Mouse (Mus musculus) CH12.LX (cell line): Measurements from ENCODE around the gene Cdk14. TPM values are rescaled to one million over a fixed set of nuclear protein-coding genes. Genes with fewer than 3 reads are reported as not detected.

Experiments used
- DNase-seq: peaks from one replicate; pipeline ENCODE4 v3.0.0-alpha.2; 2013; ENCODE audit errors: extremely low read depth
- H3K27ac ChIP-seq: 2 replicates; pipeline ENCODE4 v1.5.1; 2012; ENCODE audit warnings: low read depth, mild to moderate bottlenecking, control low read depth, moderate library complexity; ENCODE audit not compliant: insufficient read depth
- H3K27me3 ChIP-seq: replicated peaks from 2 replicates; pipeline ENCODE3; 2012; ENCODE audit warnings: inconsistent platforms
- H3K36me3 ChIP-seq, 2 experiments: replicated peaks in 1 of 2; 2 replicates each; pipeline versions ENCODE3 to v1.6.1; 2012; ENCODE audit warnings: inconsistent platforms in 1 of 2, low read length in 1 of 2, mild to moderate bottlenecking in 1 of 2, mixed read lengths in 1 of 2, moderate library complexity in 1 of 2; ENCODE audit not compliant: control insufficient read depth in 1 of 2, insufficient read depth in 1 of 2
- H3K4me1 ChIP-seq, 2 experiments: 2 replicates each; pipeline ENCODE4 v1.6.1; 2012; ENCODE audit warnings: inconsistent platforms in 1 of 2, moderate library complexity in 1 of 2; ENCODE audit not compliant: insufficient read depth in 2 of 2, control insufficient read depth in 1 of 2
- H3K4me2 ChIP-seq: 2 replicates; pipeline ENCODE4 v1.6.1; 2012; ENCODE audit warnings: low read depth, mild to moderate bottlenecking, control low read depth; ENCODE audit not compliant: poor library complexity, insufficient read depth, severe bottlenecking
- H3K4me3 ChIP-seq, 3 experiments: fragments of 150-350 bp in 1 of 3; sonication (generic) in 1 of 3; replicated peaks in 1 of 3; 2 replicates each; pipeline versions ENCODE3 to v1.5.1; 2011 to 2012; ENCODE audit warnings: low read depth in 2 of 3, low read length in 2 of 3, mild to moderate bottlenecking in 2 of 3, moderate library complexity in 2 of 3, control low read depth in 1 of 3, improper control_type of control experiment in 1 of 3, inconsistent platforms in 1 of 3, mixed read lengths in 1 of 3; ENCODE audit not compliant: poor library complexity in 1 of 3
- H3K79me2 ChIP-seq: replicated peaks from 2 replicates; pipeline ENCODE4 v1.6.1; 2012; ENCODE audit warnings: mild to moderate bottlenecking, moderate library complexity; ENCODE audit not compliant: control insufficient read depth, poor library complexity, insufficient read depth, severe bottlenecking; ENCODE audit errors: extremely low read depth
- H3K9ac ChIP-seq: 2 replicates; pipeline ENCODE4 v1.6.1; 2012; ENCODE audit warnings: low read depth, mild to moderate bottlenecking, control low read depth, moderate library complexity; ENCODE audit not compliant: insufficient read depth
- H3K9me3 ChIP-seq: replicated peaks from 2 replicates; pipeline ENCODE3; 2012; ENCODE audit warnings: low read length, inconsistent platforms, mixed read lengths
- BHLHE40 ChIP-seq: IDR thresholded peaks from 2 replicates; pipeline ENCODE4 v1.6.1; 2011; ENCODE audit warnings: mild to moderate bottlenecking, low read depth, low read length, improper control_type of control experiment
- CHD1 ChIP-seq: IDR thresholded peaks from 2 replicates; pipeline ENCODE4 v1.6.1; 2012; ENCODE audit warnings: low read depth, low read length, improper control_type of control experiment, inconsistent platforms
- CHD2 ChIP-seq: IDR thresholded peaks from 2 replicates; pipeline ENCODE4 v1.6.1; 2011; ENCODE audit warnings: low read length, improper control_type of control experiment
- E2F4 ChIP-seq: IDR thresholded peaks from 2 replicates; pipeline ENCODE4 v1.6.1; 2011; ENCODE audit warnings: low read depth, low read length, improper control_type of control experiment; ENCODE audit not compliant: insufficient replicate concordance
- IRF4 ChIP-seq: IDR thresholded peaks from 2 replicates; pipeline ENCODE4 v1.6.1; 2014; ENCODE audit warnings: low read depth, mild to moderate bottlenecking, inconsistent platforms, low read length, improper control_type of control experiment
- MAFK ChIP-seq: IDR thresholded peaks from 2 replicates; pipeline ENCODE4 v1.6.1; 2011; ENCODE audit warnings: low read length, improper control_type of control experiment; ENCODE audit not compliant: insufficient replicate concordance
- MAZ ChIP-seq: IDR thresholded peaks from 2 replicates; pipeline ENCODE4 v1.6.1; 2012; ENCODE audit warnings: low read depth, mild to moderate bottlenecking, inconsistent platforms, low read length, improper control_type of control experiment, moderate library complexity
- MYC ChIP-seq: IDR thresholded peaks from 2 replicates; pipeline ENCODE4 v1.6.1; 2011; ENCODE audit warnings: low read depth, mild to moderate bottlenecking, improper control_type of control experiment, low read length
- PAX5 ChIP-seq: IDR thresholded peaks from 2 replicates; pipeline ENCODE4 v1.6.1; 2012; ENCODE audit warnings: low read length, inconsistent platforms, mixed read lengths
- RCOR1 ChIP-seq: conservative IDR thresholded peaks from 2 replicates; pipeline ENCODE4 v1.6.1; 2012; ENCODE audit warnings: low read depth, mild to moderate bottlenecking, inconsistent platforms, low read length, improper control_type of control experiment
- TCF12 ChIP-seq: IDR thresholded peaks from 2 replicates; pipeline ENCODE4 v1.6.1; 2014; ENCODE audit warnings: low read depth, mild to moderate bottlenecking, inconsistent platforms, low read length, improper control_type of control experiment
- UBTF ChIP-seq: IDR thresholded peaks from 2 replicates; pipeline ENCODE4 v1.6.1; 2012; ENCODE audit warnings: low read depth, mild to moderate bottlenecking, inconsistent platforms, low read length, improper control_type of control experiment, moderate library complexity
- USF2 ChIP-seq: conservative IDR thresholded peaks from 2 replicates; pipeline ENCODE4 v1.6.1; 2011; ENCODE audit warnings: low read depth, low read length, improper control_type of control experiment
- ZKSCAN1 ChIP-seq: IDR thresholded peaks from 2 replicates; pipeline ENCODE4 v1.6.1; 2012; ENCODE audit warnings: low read depth, inconsistent platforms, low read length, improper control_type of control experiment, borderline replicate concordance
- ZNF384 ChIP-seq: IDR thresholded peaks from 2 replicates; pipeline ENCODE4 v1.6.1; 2012; ENCODE audit warnings: low read depth, low read length, improper control_type of control experiment, inconsistent platforms
- dilution Hi-C: fragments of 300-500 bp; cut with MboI; formaldehyde crosslinking; loops from 2 replicates; pipeline ENCODE4 v1.14.3; 2020; ENCODE audit warnings: low sequenced_read_pairs; ENCODE audit not compliant: extremely low pct_unique_long_range_greater_than_20kb, extremely low pct_ligation_motif_present
- in situ Hi-C: fragments of 300-500 bp; cut with MboI; formaldehyde crosslinking; loops from 3 replicates; pipeline ENCODE4 v1.14.3; 2019; ENCODE audit warnings: low sequenced_read_pairs, low pct_ligation_motif_present, low pct_unique_long_range_greater_than_20kb, mixed read lengths
- polyA plus RNA-seq: library from polyadenylated mRNA; unstranded; fragments of >175 nt; gene quantifications from 2 replicates; pipeline ENCODE4 v1.2.1, GENCODE M21; 2012; ENCODE audit warnings: low read depth; ENCODE audit not compliant: insufficient read length
- total RNA-seq, 2 experiments: library from RNA; depleted of rRNA; stranded (reverse); fragments of 300-350 nt in 1 of 2; fragments of >200 nt in 1 of 2; gene quantifications; 2 replicates each; pipeline ENCODE4 v1.2.3; 2012 to 2014

Gene Cdk14
- total and polyA plus RNA-seq, 3 experiments = 3.7 to 12.0 (median 8.9) TPM

GRCm38 (mm10) chr5:5423723-5424171 is 3.6 kb upstream of the Cdk14 start (continued):
- TF ChIP-seq TCF12 (peak; percentile 65; the same call in 1 of the 2 replicates), IRF4 (peak; percentile 75), UBTF (no peak), MAZ (no peak; the same call in none of the 2 replicates)
- TF ChIP-seq, all 38 proteins: peak for 16

- H3K9ac ChIP-seq = no peak overlapping the region
- peaks cover 10 to 47% of the 10 kb centered on the region in 2 experiments for H3K4me1 ChIP-seq
- H3K36me3 ChIP-seq = no peaks in the 10 kb centered on the region
- H3K4me2 ChIP-seq = no peak overlapping the region
- in situ Hi-C loops (loop anchor here (5.0 kb wide), 1 partner anchor 54 kb away; the partner anchor contains the start of gene 1700015F17Rik), dilution Hi-C loops (no loop called here)
- peaks cover 7% of the 10 kb centered on the region for H3K9me3 ChIP-seq
- H3K4me3 ChIP-seq = no peak overlapping the region
- no peaks in the 10 kb centered on the region for H3K27me3 ChIP-seq
- no peak for DNase-seq
- H3K79me2 ChIP-seq = peaks cover 2% of the 10 kb centered on the region; the same call in 1 of the 2 replicates
- peak; percentile 95 for TF ChIP-seq MAFK
- no peak for TF ChIP-seq PAX5
- TF ChIP-seq MYC = no peak
- no peak for TF ChIP-seq E2F4
- no peak for TF ChIP-seq ZKSCAN1
- no peak for TF ChIP-seq ZNF384
- no peak for TF ChIP-seq RCOR1
- H3K27ac ChIP-seq = no peak overlapping the region
Observed at GRCm38 (mm10) chr5:5423081-5423480, 3.0 kb upstream of the Cdk14 start.

DNA sequence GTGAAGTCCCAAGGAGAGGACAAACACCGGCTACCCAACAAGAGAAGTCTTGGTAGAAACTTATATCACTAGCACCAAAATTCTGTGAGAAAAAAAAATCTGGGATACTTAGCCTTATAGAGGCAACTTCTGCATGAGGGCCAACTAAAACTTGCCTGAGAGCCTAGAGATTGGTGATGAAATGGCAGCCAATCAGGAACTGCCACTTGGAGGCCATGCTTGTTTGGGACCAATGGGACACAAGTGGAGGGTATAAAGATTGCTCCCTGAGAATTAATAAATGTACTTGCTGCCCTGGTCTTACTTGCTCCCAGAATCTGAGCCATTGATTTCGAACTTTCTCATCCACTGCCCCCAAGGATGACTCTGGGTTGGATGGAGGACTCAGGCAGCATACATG is 1.3 kb upstream of the Cdk14 start:
- in situ Hi-C loops = loop anchor here (5.0 kb wide), 1 partner anchor 56 kb away; the partner anchor contains the start of gene 1700015F17Rik
- peaks cover 8 to 38% of the 10 kb centered on the region in 2 experiments for H3K4me1 ChIP-seq
- no peak overlapping the region for H3K27ac ChIP-seq
- H3K9ac ChIP-seq = no peak overlapping the region
- DNase-seq = peak; percentile 45
- H3K79me2 ChIP-seq = peaks cover 2% of the 10 kb centered on the region; the same call in 1 of the 2 replicates
- H3K4me2 ChIP-seq = no peak overlapping the region
- no peaks in the 10 kb centered on the region for H3K27me3 ChIP-seq
- TF ChIP-seq BHLHE40 = no peak
- no peak for TF ChIP-seq MAZ
- TF ChIP-seq CHD1 = no peak
- no peak for TF ChIP-seq USF2
- peak; percentile 65 for TF ChIP-seq CHD2
- TF ChIP-seq, all 38 proteins: peak for 1
- H3K36me3 ChIP-seq = no peaks in the 10 kb centered on the region
- dilution Hi-C loops = no loop called here
- peaks cover 7% of the 10 kb centered on the region for H3K9me3 ChIP-seq
- no peak overlapping the region for H3K4me3 ChIP-seq
